Mouse (Mus musculus) subcutaneous adipose tissue, adult 2 months (tissue): ENCODE results near the gene Olfr209. TPM values are rescaled to one million over a fixed set of nuclear protein-coding genes. Genes with fewer than 3 reads are reported as not detected.

Experiments used
- polyA plus RNA-seq: library from polyadenylated mRNA; depleted of rRNA; stranded (reverse); fragments of >200 nt; gene quantifications from 2 replicates; pipeline ENCODE4 v1.2.3, GENCODE M21; 2012; ENCODE audit warnings: low replicate concordance; rRNA removed

The Olfr209 gene
- not detected in 2 replicates for polyA plus RNA-seq

GRCm38 (mm10) chr16:59363893-59364292 lies at the start of gene Olfr209:
Olfr209 (minus strand) TSS chr16:59363993.

GRCm38 (mm10) chr16:59407032-59407431 lies 43.2 kb upstream of the Olfr209 start, which contains the start of gene Gabrr3:
Gabrr3 (plus strand) TSS chr16:59407332.

GRCm38 (mm10) chr16:59349146-59349545 lies 14.6 kb downstream of the Olfr209 start, which contains the start of gene Olfr206:
Olfr206 (minus strand) TSS chr16:59349246.

GRCm38 (mm10) chr16:59331038-59331437 lies 32.8 kb downstream of the Olfr209 start, which contains the start of gene Olfr205:
Olfr205 (minus strand) TSS chr16:59331138.

GRCm38 (mm10) chr16:59318148-59318547 lies 45.6 kb downstream of the Olfr209 start, which contains the start of gene Olfr204:
Olfr204 (minus strand) TSS chr16:59318248.

Other genes with a start within 250 kb of the Olfr209 start
- gene Olfr194, start 242.9 kb downstream of the Olfr209 start, polyA plus RNA-seq, result not detected in 2 replicates
- not detected in 2 replicates for gene Olfr195, start 216.9 kb downstream of the Olfr209 start, polyA plus RNA-seq
- not detected in 2 replicates for gene Olfr196, start 193.5 kb downstream of the Olfr209 start, polyA plus RNA-seq
- gene Olfr198, start 160.5 kb downstream of the Olfr209 start, polyA plus RNA-seq, result not detected in 2 replicates
- not detected in 2 replicates for gene Olfr199, start 144.2 kb downstream of the Olfr209 start, polyA plus RNA-seq
- not detected in 2 replicates for gene Olfr201, start 91.4 kb downstream of the Olfr209 start, polyA plus RNA-seq
- not detected in 2 replicates for gene Olfr202, start 77.2 kb downstream of the Olfr209 start, polyA plus RNA-seq
- not detected in 2 replicates for gene Olfr203, start 65.1 kb downstream of the Olfr209 start, polyA plus RNA-seq
- gene Olfr204, start 45.7 kb downstream of the Olfr209 start, polyA plus RNA-seq, result not detected in 2 replicates
- gene Olfr205, start 32.9 kb downstream of the Olfr209 start, polyA plus RNA-seq, result not detected in 2 replicates
- gene Olfr206, start 14.7 kb downstream of the Olfr209 start, polyA plus RNA-seq, result not detected in 2 replicates
- gene Gabrr3, start 43.3 kb upstream of the Olfr209 start, polyA plus RNA-seq, result 0.03 TPM in 1 of 2 replicates, not detected in the other
- gene Riox2, start 107.8 kb upstream of the Olfr209 start, polyA plus RNA-seq, result 6.2 and 14.9 TPM in 2 replicates
- gene Crybg3, start 237.0 kb upstream of the Olfr209 start, polyA plus RNA-seq, result 11.7 and 33.7 TPM in 2 replicates